Mouse (Mus musculus) E14TG2a.4 (cell line): ENCODE measurements around the gene Alkbh4.
A peak's percentile ranks its signal among the peaks of the same experiment; 100 is the strongest.

Experiments
- CTCF ChIP-seq: conservative IDR thresholded peaks from 2 replicates; pipeline ENCODE4 v1.5.1; 2014; ENCODE audit warnings: low read length
- NANOG ChIP-seq: IDR thresholded peaks from 2 replicates; pipeline ENCODE4 v1.6.1; 2014; ENCODE audit warnings: borderline replicate concordance, low read length, mixed read lengths
- POU5F1 ChIP-seq: IDR thresholded peaks from 2 replicates; pipeline ENCODE4 v1.6.1; 2014; ENCODE audit warnings: low read length, borderline replicate concordance

DNA sequence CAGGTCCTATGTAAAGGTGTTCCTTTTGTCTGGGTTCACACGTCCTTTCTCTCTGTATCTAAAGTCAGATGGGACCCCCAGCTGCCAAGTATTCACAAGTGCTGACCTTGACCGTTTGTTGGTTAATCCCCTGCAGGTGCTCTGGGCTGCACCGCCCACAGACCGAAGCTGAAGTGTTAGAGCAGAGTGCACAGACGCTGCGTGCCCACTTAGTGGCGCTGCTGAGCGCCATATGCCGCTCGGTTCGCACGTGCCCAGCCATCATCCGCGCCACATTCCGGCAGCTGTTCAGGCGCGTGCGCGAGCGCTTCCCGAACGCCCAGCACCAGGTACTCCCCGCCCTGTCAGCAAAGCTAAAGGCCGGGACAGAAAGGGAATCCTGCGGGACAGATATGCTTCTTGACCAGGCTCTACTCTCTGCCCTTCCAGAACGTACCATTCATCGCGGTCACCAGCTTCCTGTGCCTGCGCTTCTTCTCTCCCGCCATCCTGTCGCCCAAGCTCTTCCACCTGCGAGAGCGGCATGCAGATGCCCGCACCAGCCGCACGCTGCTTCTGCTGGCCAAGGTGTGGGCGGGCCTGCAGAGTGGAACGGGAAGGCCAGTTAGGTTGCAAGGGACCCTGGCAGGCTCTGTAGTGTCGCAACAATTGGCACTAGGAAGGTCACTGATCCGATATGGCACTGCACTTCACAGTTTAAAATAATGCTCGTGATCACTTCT is 33.7 kb upstream of the Alkbh4 start:
- TF ChIP-seq CTCF = peak; percentile 83
- peak; percentile 92 for TF ChIP-seq NANOG
- no peak for TF ChIP-seq POU5F1
